In the genomic region with DNA sequence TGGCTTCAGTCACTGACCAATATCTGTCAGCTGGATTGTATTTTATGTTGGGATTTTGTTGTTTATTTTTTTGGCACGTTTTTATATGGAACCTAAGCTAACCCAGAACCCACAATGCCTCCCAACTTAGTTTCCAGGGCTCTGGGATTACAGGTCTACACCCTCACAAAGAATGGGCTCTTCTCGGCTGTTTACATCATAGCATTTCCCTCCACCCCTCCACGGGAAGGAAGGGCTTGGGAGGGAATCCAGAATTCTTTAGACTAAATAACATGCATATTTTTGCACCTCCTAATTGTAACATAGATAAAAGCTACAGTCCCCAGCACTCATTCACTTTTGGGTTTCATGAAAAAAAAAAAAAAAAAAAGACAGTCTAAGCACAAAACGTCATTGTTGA, we compare ENCODE assay signal across 21 mouse cellular contexts. TPM values are rescaled to one million over a fixed set of nuclear protein-coding genes. Genes with fewer than 3 reads are reported as not detected.
DNase-seq lines count a peak whose midpoint lies in the region; ATAC-seq and TF ChIP-seq lines count a peak whose summit lies in the region.
"Had no signal": no experiment of that assay in that cellular context is flagged by ENCODE, and none has a peak within 500 bp of the region (broad histone marks: within the 10 kb centered on the region; RNA-seq: fewer than 3 reads in every experiment).

No protein-coding gene starts in this region.

- no peak for DNase-seq in gastrocnemius, adult 2 months
- no peak for DNase-seq in gastrocnemius, postnatal 25 days
- no peak for DNase-seq in heart, postnatal 0 days (ENCODE audit: low spot score)
- DNase-seq in heart, postnatal 25 days (ENCODE audit: low spot score), result no peak
- DNase-seq in 416B (ENCODE audit: low read depth), result peak; percentile 28
- DNase-seq in lung, postnatal 0 days (ENCODE audit: low spot score), result peak; percentile 55
- no peak for DNase-seq in hindbrain, embryonic 14.5 days (ENCODE audit: low spot score)
- DNase-seq: adrenal gland, postnatal 36 days; cerebellum, adult 9-10 months; kidney, adult 2 months; kidney, postnatal 10 days; layer of hippocampus, postnatal 36 days; midbrain, embryonic 14.5 days; right cerebral cortex, postnatal 14 days; thymus, adult 2 months had no signal

- no peak for TF ChIP-seq EP300 in heart, postnatal 0 days (IDR thresholded peaks at IDR 0.05; ENCODE audit: low read depth)
- TF ChIP-seq EP300 in lung, postnatal 0 days (IDR thresholded peaks at IDR 0.05), result peak; percentile 93

- H3K27me3 ChIP-seq in heart, postnatal 0 days (ENCODE audit: control insufficient read depth, insufficient read depth, low read length), result no peaks in the 10 kb centered on the region
- H3K27me3 ChIP-seq in lung, postnatal 0 days (replicated peaks; ENCODE audit: insufficient read depth, low read length), result no peaks in the 10 kb centered on the region
- H3K27me3 ChIP-seq in hindbrain, embryonic 14.5 days (ENCODE audit: control insufficient read depth, insufficient read depth, low read length), result no peaks in the 10 kb centered on the region
- H3K27me3 ChIP-seq in midbrain, embryonic 15.5 days (replicated peaks), result no peaks in the 10 kb centered on the region
- H3K27me3 ChIP-seq: forebrain, embryonic 12.5 days; hindbrain, embryonic 12.5 days; neural tube, embryonic 15.5 days had no signal

- TF ChIP-seq CTCF in gastrocnemius, adult 2 months (IDR thresholded peaks at IDR 0.05), result no peak
- TF ChIP-seq CTCF in heart, postnatal 0 days (IDR thresholded peaks at IDR 0.05; ENCODE audit: low read depth), result no peak
- no peak for TF ChIP-seq CTCF in lung, postnatal 0 days (IDR thresholded peaks at IDR 0.05)

- 42% methylated on average over 4 of the region's 4 CpGs for WGBS in heart, postnatal 0 days
- 32% methylated on average over 4 of the region's 4 CpGs for WGBS in lung, postnatal 0 days
- 59% methylated on average over 4 of the region's 4 CpGs for WGBS in hindbrain, embryonic 14.5 days
- 48% methylated on average over 4 of the region's 4 CpGs for WGBS in midbrain, embryonic 15.5 days

- H3K9ac ChIP-seq in heart, postnatal 0 days (replicated peaks; ENCODE audit: low read depth, low read length), result no peak overlapping the region
- no peak overlapping the region for H3K9ac ChIP-seq in lung, postnatal 0 days (replicated peaks; ENCODE audit: low read depth)
- H3K9ac ChIP-seq in hindbrain, embryonic 14.5 days, result no peak overlapping the region
- H3K9ac ChIP-seq in midbrain, embryonic 15.5 days, result no peak overlapping the region
- H3K9ac ChIP-seq: forebrain, embryonic 12.5 days; hindbrain, embryonic 12.5 days; neural tube, embryonic 15.5 days had no signal

- intact Hi-C loops in gastrocnemius, adult 2 months (cut with DNase I), result no loop called here
- intact Hi-C loops in heart, postnatal 25 days (cut with DNase I), result no loop called here

- no peaks in the 10 kb centered on the region for H3K9me3 ChIP-seq in heart, postnatal 0 days (replicated peaks; ENCODE audit: control insufficient read depth, low read length)
- H3K9me3 ChIP-seq in lung, postnatal 0 days (ENCODE audit: low read length), result no peaks in the 10 kb centered on the region
- H3K9me3 ChIP-seq in hindbrain, embryonic 14.5 days (ENCODE audit: control insufficient read depth, low read length), result no peaks in the 10 kb centered on the region
- H3K9me3 ChIP-seq in midbrain, embryonic 15.5 days, result no peaks in the 10 kb centered on the region
- H3K9me3 ChIP-seq: forebrain, embryonic 12.5 days; G1E; hindbrain, embryonic 12.5 days; neural tube, embryonic 15.5 days had no signal

- H3K4me3 ChIP-seq in gastrocnemius, adult 2 months, result no peak overlapping the region
- H3K4me3 ChIP-seq in heart, postnatal 0 days (ENCODE audit: low read depth, low read length), result no peak overlapping the region
- no peak overlapping the region for H3K4me3 ChIP-seq in lung, postnatal 0 days (ENCODE audit: low read depth, low read length)
- H3K4me3 ChIP-seq in hindbrain, embryonic 14.5 days (replicated peaks; ENCODE audit: low read length), result no peak overlapping the region
- H3K4me3 ChIP-seq in midbrain, embryonic 15.5 days, result no peak overlapping the region
- H3K4me3 ChIP-seq: forebrain, embryonic 12.5 days; hindbrain, embryonic 12.5 days; layer of hippocampus, adult 2 months; neural tube, embryonic 15.5 days had no signal

- no peaks in the 10 kb centered on the region for H3K4me1 ChIP-seq in heart, postnatal 0 days (ENCODE audit: control insufficient read depth, insufficient read depth)
- no peaks in the 10 kb centered on the region for H3K4me1 ChIP-seq in lung, postnatal 0 days (ENCODE audit: insufficient read depth, low read depth, low read length)
- no peaks in the 10 kb centered on the region for H3K4me1 ChIP-seq in hindbrain, embryonic 14.5 days (replicated peaks; ENCODE audit: control insufficient read depth, insufficient read depth, low read length)
- H3K4me1 ChIP-seq in midbrain, embryonic 15.5 days, result no peaks in the 10 kb centered on the region
- H3K4me1 ChIP-seq: hindbrain, embryonic 12.5 days; neural tube, embryonic 15.5 days had no signal

- 0 out of 2 replicates have a peak, but pooled peaks have one; percentile 30 for ATAC-seq in heart, postnatal 0 days (ENCODE audit: insufficient read depth, low read depth)
- peak; percentile 83 for ATAC-seq in lung, postnatal 0 days
- ATAC-seq in hindbrain, embryonic 14.5 days (ENCODE audit: low FRiP score), result no peak
- ATAC-seq in midbrain, embryonic 15.5 days (replicated peaks), result no peak

- H3K36me3 ChIP-seq in heart, postnatal 0 days (replicated peaks; ENCODE audit: control insufficient read depth, insufficient read depth, low read length), result 0 out of 2 replicates have a peak, but pooled peaks cover 9% of the 10 kb centered on the region
- no peaks in the 10 kb centered on the region for H3K36me3 ChIP-seq in lung, postnatal 0 days (ENCODE audit: insufficient read depth, low read length)
- H3K36me3 ChIP-seq in hindbrain, embryonic 14.5 days (replicated peaks; ENCODE audit: control insufficient read depth, insufficient read depth), result no peaks in the 10 kb centered on the region
- no peaks in the 10 kb centered on the region for H3K36me3 ChIP-seq in midbrain, embryonic 15.5 days (replicated peaks)
- H3K36me3 ChIP-seq: forebrain, embryonic 12.5 days; G1E; hindbrain, embryonic 12.5 days; neural tube, embryonic 15.5 days had no signal

- H3K27ac ChIP-seq in gastrocnemius, adult 2 months, result peak overlapping the region; percentile 48
- H3K27ac ChIP-seq in heart, postnatal 0 days (ENCODE audit: low read depth), result peak overlapping the region; percentile 65
- 0 out of 2 replicates have a peak overlapping the region, but pooled peaks have one; percentile 74 for H3K27ac ChIP-seq in lung, postnatal 0 days (ENCODE audit: low read length)
- H3K27ac ChIP-seq in hindbrain, embryonic 14.5 days, result no peak overlapping the region
- H3K27ac ChIP-seq in midbrain, embryonic 15.5 days, result no peak overlapping the region
- H3K27ac ChIP-seq: forebrain, embryonic 12.5 days; hindbrain, embryonic 12.5 days; layer of hippocampus, adult 2 months had no signal

- H3K4me2 ChIP-seq in heart, postnatal 0 days (ENCODE audit: low read depth, low read length), result no peak overlapping the region
- H3K4me2 ChIP-seq in lung, postnatal 0 days (replicated peaks; ENCODE audit: low read depth, low read length), result no peak overlapping the region
- no peak overlapping the region for H3K4me2 ChIP-seq in hindbrain, embryonic 14.5 days (replicated peaks)
- H3K4me2 ChIP-seq in midbrain, embryonic 15.5 days, result no peak overlapping the region
- H3K4me2 ChIP-seq: forebrain, embryonic 12.5 days; hindbrain, embryonic 12.5 days; neural tube, embryonic 15.5 days had no signal

RNA-seq across cellular contexts. Expression of a gene that starts 22.0 kb away (rescaled TPM):
- 10 to 100 TPM; 16.9 to 34.1 TPM for total RNA-seq in gastrocnemius, adult 2 months (2021)
- 10 to 100 TPM; 17.0 to 18.8 TPM for total RNA-seq in gastrocnemius, postnatal 25 days (2021)
- total RNA-seq in heart, postnatal 0 days (2014; rRNA removed; ENCODE audit: low replicate concordance), result 160 and 192 TPM in 2 replicates
- polyA plus RNA-seq in heart, postnatal 0 days (2015; fragmentation: Nextera tagmentation; extraction: Ambion mirVana), result 66.1 and 74.6 TPM in 2 replicates
- total RNA-seq in heart, postnatal 25 days (2021), result 10 to 100 TPM; 50.5 to 51.0 TPM
- polyA plus RNA-seq in lung, postnatal 0 days (2015; fragmentation: Nextera tagmentation; extraction: Ambion mirVana), result 93.0 and 100 TPM in 2 replicates
- polyA plus RNA-seq in hindbrain, embryonic 14.5 days (2014; fragmentation: Nextera tagmentation; extraction: Ambion mirVana), result 25.0 and 30.7 TPM in 2 replicates
- polyA plus RNA-seq in midbrain, embryonic 15.5 days (2015; fragmentation: Nextera tagmentation; extraction: Ambion mirVana), result 27.7 TPM in 2 replicates

Comparison
In these comparisons a context has a peak if more than half of its experiments do, and no peak if none do; other contexts are left out.
1. DNase-seq: peak in 416B (single experiment) and lung, postnatal 0 days (single experiment); none in gastrocnemius, adult 2 months (single experiment), gastrocnemius, postnatal 25 days (single experiment), heart, postnatal 0 days (single experiment), heart, postnatal 25 days (single experiment) and hindbrain, embryonic 14.5 days (single experiment).
2. H3K27ac ChIP-seq: peak in gastrocnemius, adult 2 months (single experiment), heart, postnatal 0 days (single experiment) and lung, postnatal 0 days (single experiment); none in hindbrain, embryonic 14.5 days (single experiment) and midbrain, embryonic 15.5 days (single experiment).
3. ATAC-seq: peak in heart, postnatal 0 days (single experiment) and lung, postnatal 0 days (single experiment); none in hindbrain, embryonic 14.5 days (single experiment) and midbrain, embryonic 15.5 days (single experiment).